Mouse (Mus musculus) embryonic facial prominence, embryonic 11.5 days (tissue): Measurements from ENCODE around the gene Gstm5. TPM values are rescaled to one million over a fixed set of nuclear protein-coding genes. Genes with fewer than 3 reads are reported as not detected.
"Not testable (repeated sequence)": the region's sequence is repeated elsewhere in the genome, so short reads cannot be mapped to it uniquely, and the experiment has no call there.

Experiments used
- ATAC-seq: fragments of 200-750 bp; cut with Nextera tagmentation; replicated peaks from 2 replicates; pipeline ENCODE4 v1.8.0; 2017; ENCODE audit warnings: low read depth; ENCODE audit not compliant: insufficient number of reproducible peaks, low FRiP score, low TSS enrichment
- DNase-seq: peaks from one replicate; pipeline ENCODE4 v3.0.0-alpha.2; 2015; ENCODE audit warnings: low spot score
- H3K27ac ChIP-seq: fragments of 300-500 bp; sonication (generic); replicated peaks from 2 replicates; pipeline ENCODE4 v1.5.1; 2014; ENCODE audit warnings: mild to moderate bottlenecking, low read depth, low read length, control low read depth
- H3K27me3 ChIP-seq: fragments of 300-500 bp; sonication (generic); 2 replicates; pipeline ENCODE4 v1.6.1; 2014; ENCODE audit warnings: mild to moderate bottlenecking, low read length, moderate library complexity, mixed read lengths; ENCODE audit not compliant: control insufficient read depth, insufficient read depth
- H3K36me3 ChIP-seq: fragments of 300-500 bp; sonication (generic); replicated peaks from 2 replicates; pipeline ENCODE4 v1.6.1; 2014; ENCODE audit warnings: low read depth, mild to moderate bottlenecking, low read length, moderate library complexity, mixed read lengths; ENCODE audit not compliant: control insufficient read depth, insufficient read depth
- H3K4me1 ChIP-seq: fragments of 300-500 bp; sonication (generic); 2 replicates; pipeline ENCODE4 v1.6.1; 2014; ENCODE audit warnings: low read length, mixed read lengths; ENCODE audit not compliant: control insufficient read depth, insufficient read depth
- H3K4me2 ChIP-seq: fragments of 300-500 bp; sonication (generic); 2 replicates; pipeline ENCODE4 v1.6.1; 2014; ENCODE audit warnings: low read depth, mild to moderate bottlenecking, control low read depth, low read length, moderate library complexity
- H3K4me3 ChIP-seq: fragments of 300-500 bp; sonication (generic); 2 replicates; pipeline ENCODE4 v1.5.1; 2014; ENCODE audit warnings: low read depth, low read length, control low read depth
- H3K9ac ChIP-seq: fragments of 300-500 bp; sonication (generic); replicated peaks from 2 replicates; pipeline ENCODE4 v1.6.1; 2014; ENCODE audit warnings: mild to moderate bottlenecking, control low read depth, low read length
- H3K9me3 ChIP-seq: fragments of 300-500 bp; sonication (generic); replicated peaks from 2 replicates; pipeline ENCODE4 v1.6.1; 2016; ENCODE audit warnings: mild to moderate bottlenecking, low read length, inconsistent platforms, mixed read lengths; ENCODE audit not compliant: control insufficient read depth
- WGBS: fragments of 180-500 bp; shearing (Covaris S2); extraction: QIAGEN DNeasy Blood & Tissue Kit; methylation state at CpG from one replicate; pipeline ENCODE4 v1.1.7; 2014; 5-methylcytosine and 5-hydroxymethylcytosine counted together
- polyA plus RNA-seq: library from polyadenylated mRNA; unstranded; fragments of >200 nt; fragmentation: Nextera tagmentation; extraction: Ambion mirVana; gene quantifications from 2 replicates; pipeline ENCODE4 v1.2.1, GENCODE M21; 2014

Gene Gstm5
- polyA plus RNA-seq, 1 experiment from 2014 or later = 278 TPM

DNA sequence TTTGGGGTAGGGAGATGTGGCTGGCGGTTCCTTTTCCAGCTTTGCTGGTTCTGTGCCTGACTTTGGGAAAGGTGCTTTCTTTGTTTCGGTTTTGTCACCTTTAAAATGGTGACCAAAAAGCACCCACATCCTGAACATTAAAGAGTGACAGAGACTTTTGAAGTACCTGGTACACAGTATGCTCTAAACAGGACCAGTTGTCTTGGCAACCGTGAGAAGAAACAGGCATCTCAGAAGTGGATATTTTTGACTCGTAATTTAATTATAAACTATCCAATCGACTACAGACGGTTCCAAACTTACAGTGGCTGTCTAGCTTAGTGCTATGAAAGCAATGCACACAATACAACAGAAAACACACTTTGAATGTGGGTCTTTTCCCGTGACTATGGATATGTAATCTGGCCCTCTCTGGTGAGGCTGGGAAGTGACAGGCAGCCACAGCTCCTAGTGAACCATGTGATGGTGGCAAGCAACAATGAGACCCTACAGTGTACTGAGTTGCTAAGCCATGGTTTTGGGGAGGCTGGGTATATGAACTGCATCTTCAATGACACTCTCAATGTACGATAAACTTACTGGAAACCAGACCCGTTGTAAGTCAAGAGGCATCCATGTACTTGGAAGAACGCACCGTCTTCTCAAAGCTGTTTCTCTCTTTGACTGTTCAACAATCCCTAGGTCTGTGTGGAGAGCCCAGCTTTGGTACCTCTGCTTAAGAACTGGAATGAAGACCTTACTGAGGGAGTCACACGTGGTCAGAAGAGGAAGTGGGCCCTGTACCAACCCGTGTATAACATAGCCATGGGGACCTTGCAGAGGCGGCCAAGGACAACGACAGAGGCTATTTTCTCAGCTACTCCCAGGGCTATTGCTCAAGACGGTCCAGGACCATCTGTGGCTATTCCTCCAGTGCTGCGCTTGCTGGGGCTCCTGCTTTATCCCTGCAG is 42.1 kb upstream of the Gstm5 start:
- Histone ChIP-seq H3K9me3 (no peaks in the 10 kb centered on the region), H3K27me3 (no peaks in the 10 kb centered on the region), H3K9ac (no peak overlapping the region), H3K27ac (no peak overlapping the region), H3K4me2 (no peak overlapping the region), H3K4me3 (no peak overlapping the region), H3K4me1 (no peaks in the 10 kb centered on the region), H3K36me3 (no peaks in the 10 kb centered on the region)
- DNase-seq (no peak), ATAC-seq (no peak)
- WGBS = 88% methylated on average over 17 of the region's 17 CpGs

DNA sequence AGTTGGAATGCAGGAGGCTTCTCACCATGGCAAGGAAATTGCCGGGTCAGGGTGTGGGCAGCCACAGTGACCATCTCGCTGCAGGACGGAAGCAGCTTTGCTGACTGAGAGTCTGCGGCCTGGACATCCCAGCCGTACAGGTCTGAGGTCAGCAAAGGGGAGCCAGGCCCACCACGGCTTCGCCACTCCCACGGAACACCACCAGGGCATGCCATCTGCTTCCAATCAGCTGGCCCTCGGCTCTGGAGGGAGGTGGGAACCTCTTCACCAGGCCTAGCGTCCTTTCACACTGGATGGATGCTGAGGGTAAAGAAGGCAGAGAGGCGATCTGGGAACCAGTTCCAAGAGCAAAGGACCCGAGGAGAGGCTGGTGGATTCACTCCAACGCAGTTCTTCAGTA is 40.3 kb upstream of the Gstm5 start:
- WGBS = 42% methylated on average over 13 of the region's 13 CpGs
- H3K4me1 ChIP-seq = no peaks in the 10 kb centered on the region
- H3K4me2 ChIP-seq = no peak overlapping the region
- H3K27ac ChIP-seq = no peak overlapping the region
- H3K4me3 ChIP-seq = no peak overlapping the region
- peak; percentile 29 for DNase-seq
- no peaks in the 10 kb centered on the region for H3K36me3 ChIP-seq
- H3K9ac ChIP-seq = no peak overlapping the region
- H3K9me3 ChIP-seq = no peaks in the 10 kb centered on the region
- no peak for ATAC-seq
- no peaks in the 10 kb centered on the region for H3K27me3 ChIP-seq

DNA sequence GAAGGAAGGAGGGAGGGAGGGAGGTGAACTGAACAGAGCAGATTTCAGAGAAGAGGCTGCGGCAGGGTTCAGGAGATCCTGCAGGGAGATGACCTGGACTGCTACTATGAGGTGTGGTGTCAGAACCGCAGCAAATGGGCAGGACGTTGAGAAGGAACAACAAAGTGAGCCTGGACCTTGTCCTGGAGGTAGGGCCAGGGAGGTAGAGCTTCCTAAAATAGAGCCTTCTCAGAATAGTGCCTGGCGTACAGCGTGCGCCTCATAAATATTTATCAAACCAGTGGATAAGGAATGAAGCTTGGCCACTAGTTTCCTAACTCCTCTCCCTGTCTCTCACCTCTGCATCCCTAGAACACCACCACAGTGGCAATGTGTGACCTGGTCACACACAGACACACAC is 38.0 kb upstream of the Gstm5 start:
- ATAC-seq (no peak), DNase-seq (no peak)
- Histone ChIP-seq H3K27me3 (no peaks in the 10 kb centered on the region), H3K4me1 (no peaks in the 10 kb centered on the region), H3K9ac (no peak overlapping the region), H3K27ac (no peak overlapping the region), H3K4me2 (no peak overlapping the region), H3K36me3 (no peaks in the 10 kb centered on the region), H3K9me3 (no peaks in the 10 kb centered on the region), H3K4me3 (no peak overlapping the region)
- WGBS = 74% methylated on average over 6 of the region's 6 CpGs

DNA sequence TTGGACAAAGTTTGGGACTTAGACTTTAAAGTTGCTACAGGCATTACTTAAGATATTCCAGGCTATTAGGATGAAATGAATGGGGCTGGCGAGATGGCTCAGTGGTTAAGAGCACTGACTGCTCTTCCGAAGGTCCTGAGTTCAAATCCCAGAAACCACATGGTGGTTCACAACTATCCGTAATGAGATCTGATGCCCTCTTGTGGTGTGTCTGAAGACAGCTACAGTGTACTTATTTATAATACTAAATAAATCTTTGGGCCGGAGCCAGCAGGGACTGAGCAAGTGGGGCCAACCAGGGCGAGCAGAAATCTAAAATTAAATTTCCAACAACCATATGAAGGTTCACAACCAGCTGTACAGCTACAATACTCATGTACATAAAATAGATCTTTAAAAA is 34.1 kb upstream of the Gstm5 start:
- not testable (repeated sequence) for H3K27ac ChIP-seq, H3K4me1 ChIP-seq, H3K9me3 ChIP-seq, H3K9ac ChIP-seq, H3K27me3 ChIP-seq, H3K4me3 ChIP-seq, H3K36me3 ChIP-seq, H3K4me2 ChIP-seq, ATAC-seq, DNase-seq
- 82% methylated on average over 5 of the region's 5 CpGs for WGBS

DNA sequence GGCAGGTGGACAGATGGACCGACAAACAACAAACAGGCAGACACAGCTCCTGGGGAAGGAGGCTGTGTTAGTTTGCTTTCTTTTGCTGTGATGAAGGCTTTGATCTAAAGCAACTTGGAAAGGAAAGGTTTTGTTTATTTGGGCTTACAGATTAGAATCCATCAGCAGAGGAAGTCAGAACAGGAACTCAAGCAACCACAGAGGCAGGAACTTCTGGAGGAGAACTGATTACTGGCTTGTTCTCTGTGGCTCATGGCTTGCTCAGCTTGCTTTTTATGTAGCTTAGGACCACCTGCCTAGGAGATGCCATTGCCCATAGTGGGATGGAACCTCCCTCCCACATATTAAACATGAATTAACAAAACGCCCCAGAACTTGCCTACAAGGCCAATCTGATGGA is 33.1 kb upstream of the Gstm5 start:
- DNase-seq (no peak), ATAC-seq (no peak)
- Histone ChIP-seq H3K4me3 (no peak overlapping the region), H3K4me2 (no peak overlapping the region), H3K9me3 (no peaks in the 10 kb centered on the region), H3K9ac (no peak overlapping the region), H3K4me1 (no peaks in the 10 kb centered on the region), H3K27me3 (no peaks in the 10 kb centered on the region), H3K27ac (no peak overlapping the region), H3K36me3 (no peaks in the 10 kb centered on the region)
- WGBS = 72% methylated on average over 2 of the region's 2 CpGs

DNA sequence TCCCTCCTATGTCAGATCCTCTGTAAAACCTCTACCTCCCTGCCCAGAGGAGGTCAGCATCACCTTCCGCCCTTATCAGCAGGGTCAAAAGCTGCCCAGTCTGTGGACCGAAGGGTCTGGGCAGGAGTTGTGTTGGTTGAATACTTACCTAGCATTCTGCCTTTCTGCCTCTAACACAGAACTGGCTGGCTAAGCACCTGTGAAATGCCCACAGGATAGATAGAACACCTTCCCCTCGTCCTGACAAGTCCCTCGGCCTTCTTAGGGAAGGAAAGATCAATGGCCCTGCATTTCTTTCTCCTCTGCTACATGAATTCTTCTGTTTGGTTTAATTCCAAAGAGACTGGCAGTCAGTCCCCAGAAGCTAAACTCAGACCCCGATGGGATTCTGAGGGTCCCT is 32.1 kb upstream of the Gstm5 start:
- Histone ChIP-seq H3K9me3 (no peaks in the 10 kb centered on the region), H3K4me2 (no peak overlapping the region), H3K27me3 (no peaks in the 10 kb centered on the region), H3K4me3 (no peak overlapping the region), H3K4me1 (no peaks in the 10 kb centered on the region), H3K36me3 (no peaks in the 10 kb centered on the region), H3K27ac (no peak overlapping the region), H3K9ac (0 out of 2 replicates have a peak overlapping the region, but pooled peaks have one; percentile 18)
- no peak for ATAC-seq
- DNase-seq = no peak
- WGBS = 88% methylated on average over 5 of the region's 5 CpGs

DNA sequence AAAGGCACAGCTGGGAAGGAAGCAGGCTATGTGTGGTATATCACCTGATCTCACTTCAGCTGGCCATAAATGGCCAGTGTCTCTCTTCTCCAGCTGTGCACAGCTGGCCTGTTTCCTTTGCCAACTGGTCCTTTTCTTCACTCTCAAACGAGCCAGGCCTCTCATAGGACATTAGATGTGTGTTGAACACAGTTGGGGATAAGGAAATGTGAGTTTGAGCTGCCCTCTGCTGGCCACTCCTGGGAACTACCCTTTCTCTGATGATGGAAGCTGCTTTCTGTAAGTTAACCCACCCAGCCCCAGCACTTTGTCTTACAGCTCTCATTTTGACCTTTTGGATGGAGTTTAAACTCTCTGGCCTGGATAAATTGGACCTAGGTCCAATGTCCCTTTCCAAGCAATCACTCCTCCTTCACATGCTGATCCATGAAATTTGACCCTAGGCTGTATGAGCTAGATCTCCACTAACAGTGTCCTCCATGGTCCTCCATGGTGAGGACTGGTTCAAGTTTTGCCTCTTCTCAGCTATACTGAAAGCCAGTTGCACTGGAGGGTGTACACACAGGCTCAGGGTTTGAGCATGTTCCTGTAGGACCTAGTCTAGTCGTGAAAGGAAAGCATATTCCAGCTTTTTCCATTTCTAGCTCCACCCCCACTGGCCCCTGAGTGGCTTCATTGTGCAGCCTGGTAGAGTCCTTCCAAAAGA is 31.6 kb upstream of the Gstm5 start:
- Histone ChIP-seq H3K4me1 (no peaks in the 10 kb centered on the region), H3K27me3 (no peaks in the 10 kb centered on the region), H3K9me3 (no peaks in the 10 kb centered on the region), H3K4me2 (no peak overlapping the region), H3K9ac (0 out of 2 replicates have a peak overlapping the region, but pooled peaks have one; percentile 18), H3K4me3 (no peak overlapping the region), H3K27ac (no peak overlapping the region), H3K36me3 (no peaks in the 10 kb centered on the region)
- WGBS = 8% methylated on average over 2 of the region's 2 CpGs
- peak; percentile 70; the same call in 1 of the 2 replicates for ATAC-seq
- DNase-seq = peak; percentile 90
